Mouse (Mus musculus) E14TG2a.4 (cell line): ENCODE results near the gene Dhps.

Experiments
- H3K27me3 ChIP-seq: 2 replicates; pipeline ENCODE4 v1.6.1; 2014; ENCODE audit warnings: low read length, control low read depth; ENCODE audit not compliant: insufficient read depth
- H3K36me3 ChIP-seq: 2 replicates; pipeline ENCODE4 v1.6.1; 2014; ENCODE audit warnings: low read length, control low read depth; ENCODE audit not compliant: insufficient read depth
- H3K4me1 ChIP-seq: replicated peaks from 2 replicates; pipeline ENCODE4 v1.6.1; 2014; ENCODE audit warnings: low read depth, low read length, control low read depth
- H3K4me3 ChIP-seq: replicated peaks from 2 replicates; pipeline ENCODE4 v1.5.1; 2014; ENCODE audit warnings: mild to moderate bottlenecking, low read length
- H3K9me3 ChIP-seq: 2 replicates; pipeline ENCODE4 v1.6.1; 2014; ENCODE audit warnings: low read length, control low read depth
- CTCF ChIP-seq: conservative IDR thresholded peaks from 2 replicates; pipeline ENCODE4 v1.5.1; 2014; ENCODE audit warnings: low read length
- NANOG ChIP-seq: IDR thresholded peaks from 2 replicates; pipeline ENCODE4 v1.6.1; 2014; ENCODE audit warnings: borderline replicate concordance, low read length, mixed read lengths
- POU5F1 ChIP-seq: IDR thresholded peaks from 2 replicates; pipeline ENCODE4 v1.6.1; 2014; ENCODE audit warnings: low read length, borderline replicate concordance

Gene Dhps

DNA sequence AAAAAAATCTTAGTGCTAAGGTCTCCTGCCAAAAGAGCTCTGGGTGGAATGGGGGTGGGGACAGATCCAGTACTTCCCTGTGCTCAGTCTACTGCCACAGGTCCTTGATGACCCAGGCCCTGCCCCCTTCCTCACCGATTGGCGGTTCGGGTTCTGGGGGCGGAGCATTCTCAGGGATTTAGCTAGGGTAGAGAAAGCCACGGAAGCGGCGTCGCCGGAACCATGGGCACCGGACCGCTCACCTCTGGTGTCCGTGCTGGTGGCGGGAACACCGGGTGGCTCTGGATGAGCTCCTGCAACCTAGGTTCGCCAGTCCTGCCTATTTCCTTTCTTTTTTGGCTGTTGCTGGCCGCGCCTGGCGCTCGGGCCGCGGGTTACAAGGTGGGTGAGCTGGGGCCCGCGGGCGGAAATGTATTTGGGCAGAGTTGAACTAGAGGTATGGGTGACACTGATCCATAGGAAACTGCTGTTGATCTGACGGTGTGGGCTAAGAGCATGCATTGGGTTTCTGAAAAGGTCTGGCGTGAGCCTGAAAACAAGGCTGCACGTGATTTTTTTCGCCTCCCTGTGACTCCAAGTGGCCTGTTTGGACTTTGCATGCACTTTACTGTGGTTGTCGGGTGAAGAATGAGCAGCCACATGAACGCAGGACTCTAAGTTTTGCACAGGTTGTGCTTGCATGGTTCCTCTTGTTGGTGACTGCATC is 11.7 kb downstream of the Dhps start, which contains the start of gene Man2b1:
Man2b1 (plus strand) TSS at position 163 of the 706 bp plus-strand sequence.
- peaks cover 41% of the 10 kb centered on the region for H3K4me1 ChIP-seq
- H3K4me3 ChIP-seq = peak within 1 kb of the TSS; percentile 89
- H3K27me3 ChIP-seq = no peaks in the 10 kb centered on the region
- no peak for TF ChIP-seq CTCF
- TF ChIP-seq NANOG = no peak
- TF ChIP-seq POU5F1 = no peak
- H3K9me3 ChIP-seq = no peaks in the 10 kb centered on the region
- H3K36me3 ChIP-seq = peaks cover 49% of the 10 kb centered on the region

DNA sequence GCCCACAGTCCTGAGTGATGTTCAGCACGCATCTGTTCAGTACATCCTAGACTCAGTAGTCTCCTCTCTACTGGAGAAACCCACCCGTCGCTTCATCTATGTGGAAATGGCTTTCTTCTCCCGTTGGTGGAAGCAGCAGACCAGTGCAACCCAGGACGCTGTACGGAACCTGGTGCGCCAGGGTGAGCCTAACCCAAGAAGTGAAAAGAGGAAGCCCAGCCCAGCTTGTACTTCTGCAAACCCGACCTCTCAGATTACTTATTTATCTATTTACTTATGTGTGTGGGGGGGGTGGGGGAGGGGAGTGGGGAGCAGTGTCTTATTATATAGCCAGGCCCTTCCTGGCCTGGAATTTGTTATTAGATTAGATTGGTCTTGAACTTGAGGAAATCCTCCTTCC is 13.1 kb downstream of the Dhps start:
- no peaks in the 10 kb centered on the region for H3K27me3 ChIP-seq
- TF ChIP-seq NANOG = no peak
- TF ChIP-seq POU5F1 = no peak
- no peak for TF ChIP-seq CTCF
- no peaks in the 10 kb centered on the region for H3K9me3 ChIP-seq
- H3K4me3 ChIP-seq = peak overlapping the region; percentile 89; the same call in 1 of the 2 replicates
- peaks cover 33% of the 10 kb centered on the region for H3K4me1 ChIP-seq
- peaks cover 45% of the 10 kb centered on the region for H3K36me3 ChIP-seq

- Histone ChIP-seq H3K9me3 (no peaks in the 10 kb centered on the region), H3K27me3 (no peaks in the 10 kb centered on the region), H3K4me1 (peaks cover 31% of the 10 kb centered on the region), H3K36me3 (peaks cover 49% of the 10 kb centered on the region), H3K4me3 (no peak overlapping the region)
- no peak for TF ChIP-seq CTCF
- TF ChIP-seq POU5F1 = no peak
- no peak for TF ChIP-seq NANOG
Measured at GRCm38 (mm10) chr8:85086238-85086637, 14.7 kb downstream of the Dhps start.

- TF ChIP-seq NANOG = no peak
- TF ChIP-seq POU5F1 = no peak
- TF ChIP-seq CTCF = no peak
- Histone ChIP-seq H3K4me3 (no peak overlapping the region), H3K36me3 (peaks cover 69% of the 10 kb centered on the region), H3K9me3 (no peaks in the 10 kb centered on the region), H3K27me3 (no peaks in the 10 kb centered on the region), H3K4me1 (peaks cover 22% of the 10 kb centered on the region)
Measured at GRCm38 (mm10) chr8:85088771-85089170, 17.2 kb downstream of the Dhps start.

GRCm38 (mm10) chr8:85090856-85091255 is 19.3 kb downstream of the Dhps start:
- Histone ChIP-seq H3K9me3 (no peaks in the 10 kb centered on the region), H3K4me3 (no peak overlapping the region), H3K36me3 (peaks cover 75% of the 10 kb centered on the region), H3K27me3 (no peaks in the 10 kb centered on the region), H3K4me1 (peaks cover 18% of the 10 kb centered on the region)
- TF ChIP-seq NANOG (no peak), POU5F1 (no peak), CTCF (no peak)

GRCm38 (mm10) chr8:85091526-85092090 is 20.1 kb downstream of the Dhps start:
- Histone ChIP-seq H3K27me3 (no peaks in the 10 kb centered on the region), H3K4me3 (peak overlapping the region; percentile 51; the same call in 1 of the 2 replicates), H3K4me1 (peaks cover 25% of the 10 kb centered on the region), H3K36me3 (peaks cover 79% of the 10 kb centered on the region), H3K9me3 (no peaks in the 10 kb centered on the region)
- TF ChIP-seq POU5F1 (no peak), CTCF (no peak), NANOG (no peak)

- Histone ChIP-seq H3K4me3 (no peak overlapping the region), H3K9me3 (no peaks in the 10 kb centered on the region), H3K27me3 (no peaks in the 10 kb centered on the region), H3K36me3 (peaks cover 71% of the 10 kb centered on the region), H3K4me1 (peaks cover 30% of the 10 kb centered on the region)
- TF ChIP-seq CTCF (no peak), POU5F1 (no peak), NANOG (no peak)
Measured at GRCm38 (mm10) chr8:85095051-85095450, 23.5 kb downstream of the Dhps start.

DNA sequence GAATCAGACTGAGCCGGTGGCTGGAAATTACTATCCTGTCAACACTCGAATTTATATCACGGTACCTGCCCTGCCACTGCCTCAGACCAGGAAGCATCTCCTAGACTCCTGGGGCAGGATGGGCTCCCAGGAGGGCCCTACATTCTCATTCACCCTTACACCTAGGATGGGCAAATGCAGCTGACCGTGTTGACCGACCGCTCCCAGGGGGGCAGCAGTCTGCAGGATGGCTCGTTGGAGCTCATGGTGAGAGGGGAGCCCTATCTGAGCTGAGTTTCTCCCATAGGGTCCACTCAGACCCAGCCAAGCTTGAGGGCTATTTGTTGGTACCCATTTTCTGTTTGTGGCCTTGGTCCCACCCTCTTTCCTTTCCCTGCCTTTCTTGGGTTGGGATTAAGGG is 24.0 kb downstream of the Dhps start:
- no peak for TF ChIP-seq NANOG
- TF ChIP-seq CTCF = no peak
- TF ChIP-seq POU5F1 = no peak
- Histone ChIP-seq H3K4me1 (peaks cover 30% of the 10 kb centered on the region), H3K36me3 (peaks cover 71% of the 10 kb centered on the region), H3K27me3 (no peaks in the 10 kb centered on the region), H3K4me3 (no peak overlapping the region), H3K9me3 (no peaks in the 10 kb centered on the region)
